In genomic region chr6:34204971-34205572, GRCm38 (mm10) we compare ENCODE assay signal across 9 mouse cellular contexts. TPM values are rescaled to one million over a fixed set of nuclear protein-coding genes. Genes with fewer than 3 reads are reported as not detected.
DNase-seq lines count a peak whose midpoint lies in the region; ATAC-seq and TF ChIP-seq lines count a peak whose summit lies in the region.
"Had no signal": no experiment of that assay in that cellular context is flagged by ENCODE, and none has a peak within 500 bp of the region (broad histone marks: within the 10 kb centered on the region; RNA-seq: fewer than 3 reads in every experiment).

No protein-coding gene starts in this region.

- in situ Hi-C loops in Patski (cut with MboI; ENCODE audit: low pct_unique_long_range_greater_than_20kb), result no loop called here

- no peak overlapping the region for H3K9ac ChIP-seq in limb, embryonic 15.5 days
- H3K9ac ChIP-seq: embryonic facial prominence, embryonic 12.5 days had no signal

- no peaks in the 10 kb centered on the region for H3K36me3 ChIP-seq in embryonic facial prominence, embryonic 10.5 days (replicated peaks)
- H3K36me3 ChIP-seq in limb, embryonic 15.5 days, result no peaks in the 10 kb centered on the region
- no peaks in the 10 kb centered on the region for H3K36me3 ChIP-seq in splenic B cell, adult 2 months (ENCODE audit: control insufficient read depth, insufficient read depth, low read length, poor library complexity, severe bottlenecking)
- H3K36me3 ChIP-seq: embryonic facial prominence, embryonic 12.5 days had no signal

- no peak overlapping the region for H3K4me2 ChIP-seq in limb, embryonic 15.5 days
- H3K4me2 ChIP-seq: embryonic facial prominence, embryonic 12.5 days had no signal

- H3K27ac ChIP-seq in embryonic facial prominence, embryonic 10.5 days (replicated peaks), result no peak overlapping the region; the same call in 1 of the 2 replicates
- H3K27ac ChIP-seq in limb, embryonic 15.5 days, result no peak overlapping the region
- H3K27ac ChIP-seq: embryonic facial prominence, embryonic 12.5 days had no signal

- DNase-seq in heart, postnatal 4 days, result peak; percentile 56
- DNase-seq in heart, adult 9 months (ENCODE audit: low spot score in 2 of 2), result no peak
- DNase-seq in B cell, adult 2 months, result peak; percentile 57 to 59
- no peak for DNase-seq in Patski (ENCODE audit: low read depth, low spot score)
- DNase-seq in embryonic facial prominence, embryonic 10.5 days (ENCODE audit: low spot score), result peak; percentile 41
- DNase-seq in splenic B cell, adult 2 months (ENCODE audit: low read depth, low spot score), result peak; percentile 35
- no peak for DNase-seq in gastrocnemius, postnatal 25 days

- CTCF ChIA-PET in Patski (lab: Charles Lee), result interaction anchor here (1.1 to 1.8 kb wide), 3 partner anchors 9 to 24 kb away, joined by 3 to 5 read pairs (median 4); no protein-coding TSS in a partner anchor

- POLR2A ChIA-PET in Patski (lab: Charles Lee), result no interaction called here

- H3K9me3 ChIP-seq in embryonic facial prominence, embryonic 10.5 days, result no peaks in the 10 kb centered on the region
- no peaks in the 10 kb centered on the region for H3K9me3 ChIP-seq in limb, embryonic 15.5 days
- H3K9me3 ChIP-seq: embryonic facial prominence, embryonic 12.5 days had no signal

- H3K4me1 ChIP-seq in embryonic facial prominence, embryonic 10.5 days, result peaks cover 9% of the 10 kb centered on the region; the same call in 1 of the 2 replicates
- no peaks in the 10 kb centered on the region for H3K4me1 ChIP-seq in limb, embryonic 15.5 days
- H3K4me1 ChIP-seq: embryonic facial prominence, embryonic 12.5 days had no signal

- peak; percentile 37 for TF ChIP-seq CTCF in Patski (IDR thresholded peaks at IDR 0.05)

- ATAC-seq in Patski, result no peak
- ATAC-seq in limb, embryonic 15.5 days (ENCODE audit: insufficient number of reproducible peaks, low FRiP score, low TSS enrichment, low read depth), result 0 out of 2 replicates have a peak, but pooled peaks have one; percentile 58

- H3K27me3 ChIP-seq in Patski, result peaks cover 1% of the 10 kb centered on the region
- no peaks in the 10 kb centered on the region for H3K27me3 ChIP-seq in embryonic facial prominence, embryonic 10.5 days (replicated peaks; ENCODE audit: low read depth, poor library complexity, severe bottlenecking)
- H3K27me3 ChIP-seq in limb, embryonic 15.5 days, result no peaks in the 10 kb centered on the region
- no peaks in the 10 kb centered on the region for H3K27me3 ChIP-seq in splenic B cell, adult 2 months (ENCODE audit: control insufficient read depth, insufficient read depth, low read length, poor library complexity, severe bottlenecking)
- H3K27me3 ChIP-seq: embryonic facial prominence, embryonic 12.5 days had no signal

- no peak overlapping the region for H3K4me3 ChIP-seq in embryonic facial prominence, embryonic 10.5 days
- H3K4me3 ChIP-seq in limb, embryonic 15.5 days, result no peak overlapping the region
- H3K4me3 ChIP-seq: embryonic facial prominence, embryonic 12.5 days had no signal

- WGBS in embryonic facial prominence, embryonic 10.5 days, result 70% methylated on average over 8 of the region's 8 CpGs
- 72% methylated on average over 8 of the region's 8 CpGs for WGBS in limb, embryonic 15.5 days

RNA-seq across cellular contexts. Expression of gene Slc35b4, which starts 28.2 kb away (rescaled TPM):
- total RNA-seq in heart, postnatal 4 days (2021), result 10 to 100 TPM; 15.2 to 16.3 TPM
- 94.3 TPM for polyA plus RNA-seq in Patski (2021)
- 42.6 and 43.6 TPM in 2 replicates for polyA plus RNA-seq in embryonic facial prominence, embryonic 10.5 days (2016; fragmentation: Nextera tagmentation; extraction: Ambion mirVana)
- polyA plus RNA-seq in limb, embryonic 15.5 days (2015; fragmentation: Nextera tagmentation; extraction: Ambion mirVana), result 47.6 and 47.8 TPM in 2 replicates
- 1 to 10 TPM; 5.9 to 8.7 TPM for total RNA-seq in gastrocnemius, postnatal 25 days (2021)

Comparison
In these comparisons a context has a peak if more than half of its experiments do, and no peak if none do; other contexts are left out.
1. DNase-seq: peak in heart, postnatal 4 days (single experiment), B cell, adult 2 months (2 of 2), embryonic facial prominence, embryonic 10.5 days (single experiment) and splenic B cell, adult 2 months (single experiment); none in heart, adult 9 months (0 of 2), Patski (single experiment) and gastrocnemius, postnatal 25 days (single experiment).